Mouse (Mus musculus) brain, embryonic 14.5 days (tissue): Measurements from ENCODE around the gene Racgap1.

Source experiments
- CTCF ChIP-seq: fragments of 200-500 bp; IDR thresholded peaks from 2 replicates; pipeline ENCODE4 v1.5.1; 2012; ENCODE audit warnings: inconsistent platforms, mild to moderate bottlenecking, moderate library complexity, borderline replicate concordance; ENCODE audit not compliant: insufficient read depth, insufficient read length; ENCODE audit errors: extremely low read depth
- POLR2A ChIP-seq: fragments of 200-500 bp; IDR thresholded peaks from 2 replicates; pipeline ENCODE4 v1.6.1; 2012; ENCODE audit warnings: mild to moderate bottlenecking, inconsistent platforms, borderline replicate concordance; ENCODE audit not compliant: poor library complexity, insufficient read depth, insufficient read length, severe bottlenecking; ENCODE audit errors: extremely low read depth

GRCm38 (mm10) chr15:99607388-99608113, 43.9 kb downstream of the Racgap1 start:
- TF ChIP-seq CTCF: no peak
- no peak for TF ChIP-seq POLR2A
